ENCODE assay signal across 8 mouse cellular contexts in the genomic region with DNA sequence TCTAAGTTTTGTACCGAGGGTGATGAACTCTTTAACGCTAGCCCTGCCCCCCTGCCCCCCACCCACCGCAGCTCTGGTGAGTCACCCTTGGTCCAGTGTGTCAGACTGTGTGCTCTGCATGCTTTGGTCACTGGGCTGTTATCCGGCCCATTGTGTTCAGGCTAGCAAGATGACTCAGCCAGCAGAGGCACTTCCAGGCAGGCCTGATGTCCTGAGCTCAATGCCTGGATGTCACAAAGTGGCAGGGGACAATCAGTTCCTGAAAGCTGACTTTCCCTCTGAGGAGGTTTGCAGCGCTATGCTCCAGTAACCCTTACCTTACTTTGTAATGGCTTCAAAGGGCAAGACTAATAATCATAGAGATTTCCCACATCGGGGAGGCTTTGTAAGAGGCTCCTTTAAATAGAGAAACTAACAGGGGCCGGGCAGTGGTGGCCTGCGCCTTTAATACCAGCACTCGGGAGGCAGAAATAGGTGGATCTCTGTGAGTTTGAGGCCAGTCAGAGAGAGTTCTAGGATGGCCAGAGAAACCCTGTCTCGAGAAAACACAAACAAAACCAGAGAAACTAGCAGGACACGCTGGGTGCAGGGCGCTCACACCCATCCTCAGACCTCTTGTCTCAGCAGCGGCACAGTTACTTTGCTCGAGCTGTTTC. TPM values are rescaled to one million over a fixed set of nuclear protein-coding genes. Genes with fewer than 3 reads are reported as not detected.
DNase-seq lines count a peak whose midpoint lies in the region; ATAC-seq and TF ChIP-seq lines count a peak whose summit lies in the region.

No protein-coding gene starts in this region.

- DNase-seq in midbrain, embryonic 11.5 days (ENCODE audit: low spot score, missing footprints) = peak; percentile 82
- no peak for DNase-seq in midbrain, postnatal 0 days (ENCODE audit: low spot score)
- peak; percentile 45 for DNase-seq in kidney, adult 9 months
- DNase-seq in right cerebral cortex, adult 18-20 months = no peak
- no peak for DNase-seq in right cerebral cortex, postnatal 14 days
- no peak for DNase-seq in layer of hippocampus, postnatal 10 days (ENCODE audit: low spot score in 2 of 2)

- H3K9ac ChIP-seq in midbrain, embryonic 11.5 days (ENCODE audit: low read length) = no peak overlapping the region
- no peak overlapping the region for H3K9ac ChIP-seq in midbrain, postnatal 0 days (replicated peaks; ENCODE audit: low read length, poor library complexity, severe bottlenecking)
- no peak overlapping the region for H3K9ac ChIP-seq in embryonic facial prominence, embryonic 15.5 days
- no peak overlapping the region for H3K9ac ChIP-seq in stomach, embryonic 15.5 days

- H3K27me3 ChIP-seq in midbrain, embryonic 11.5 days (ENCODE audit: control insufficient read depth, insufficient read depth, low read length) = no peaks in the 10 kb centered on the region
- H3K27me3 ChIP-seq in midbrain, postnatal 0 days (ENCODE audit: insufficient read depth, low read length) = no peaks in the 10 kb centered on the region
- no peaks in the 10 kb centered on the region for H3K27me3 ChIP-seq in embryonic facial prominence, embryonic 15.5 days
- H3K27me3 ChIP-seq in stomach, embryonic 15.5 days (replicated peaks) = no peaks in the 10 kb centered on the region

- no peak overlapping the region for H3K4me3 ChIP-seq in midbrain, embryonic 11.5 days (ENCODE audit: low read depth, low read length)
- no peak overlapping the region for H3K4me3 ChIP-seq in midbrain, postnatal 0 days (ENCODE audit: low read depth, low read length)
- no peak overlapping the region for H3K4me3 ChIP-seq in embryonic facial prominence, embryonic 15.5 days (replicated peaks)
- no peak overlapping the region for H3K4me3 ChIP-seq in stomach, embryonic 15.5 days (replicated peaks)

- no peak for TF ChIP-seq CTCF in midbrain, postnatal 0 days (IDR thresholded peaks at IDR 0.05)

- H3K36me3 ChIP-seq in midbrain, embryonic 11.5 days (ENCODE audit: control insufficient read depth, insufficient read depth, low read length) = no peaks in the 10 kb centered on the region
- H3K36me3 ChIP-seq in midbrain, postnatal 0 days (ENCODE audit: insufficient read depth, low read length) = no peaks in the 10 kb centered on the region
- H3K36me3 ChIP-seq in embryonic facial prominence, embryonic 15.5 days = no peaks in the 10 kb centered on the region
- H3K36me3 ChIP-seq in stomach, embryonic 15.5 days = no peaks in the 10 kb centered on the region

- no peak overlapping the region for H3K27ac ChIP-seq in midbrain, embryonic 11.5 days (ENCODE audit: low read depth, low read length)
- no peak overlapping the region for H3K27ac ChIP-seq in midbrain, postnatal 0 days (ENCODE audit: low read depth, low read length)
- 0 out of 2 replicates have a peak overlapping the region, but pooled peaks have one; percentile 11 for H3K27ac ChIP-seq in embryonic facial prominence, embryonic 15.5 days (replicated peaks)
- peak overlapping the region; percentile 42 for H3K27ac ChIP-seq in stomach, embryonic 15.5 days

- ATAC-seq in midbrain, embryonic 11.5 days (ENCODE audit: low FRiP score) = no peak
- no peak for ATAC-seq in midbrain, postnatal 0 days (ENCODE audit: low FRiP score)
- ATAC-seq in embryonic facial prominence, embryonic 15.5 days (ENCODE audit: insufficient number of reproducible peaks, low FRiP score, low TSS enrichment, low read depth) = no peak
- no peak; the same call in 1 of the 2 replicates for ATAC-seq in stomach, embryonic 15.5 days (ENCODE audit: insufficient read depth, low FRiP score, low read depth)

- H3K9me3 ChIP-seq in midbrain, embryonic 11.5 days (ENCODE audit: control insufficient read depth, low read length) = no peaks in the 10 kb centered on the region
- no peaks in the 10 kb centered on the region for H3K9me3 ChIP-seq in midbrain, postnatal 0 days (ENCODE audit: low read length)
- H3K9me3 ChIP-seq in embryonic facial prominence, embryonic 15.5 days (replicated peaks) = no peaks in the 10 kb centered on the region
- no peaks in the 10 kb centered on the region for H3K9me3 ChIP-seq in stomach, embryonic 15.5 days

- no peaks in the 10 kb centered on the region for H3K4me1 ChIP-seq in midbrain, embryonic 11.5 days (ENCODE audit: control insufficient read depth, insufficient read depth, low read length)
- no peaks in the 10 kb centered on the region for H3K4me1 ChIP-seq in midbrain, postnatal 0 days (ENCODE audit: insufficient read depth, low read length)
- peaks cover 28% of the 10 kb centered on the region for H3K4me1 ChIP-seq in embryonic facial prominence, embryonic 15.5 days
- H3K4me1 ChIP-seq in stomach, embryonic 15.5 days = peaks cover 21% of the 10 kb centered on the region

- WGBS in midbrain, embryonic 11.5 days = 58% methylated on average over 14 of the region's 14 CpGs
- 53% methylated on average over 14 of the region's 14 CpGs for WGBS in midbrain, postnatal 0 days
- WGBS in embryonic facial prominence, embryonic 15.5 days = 72% methylated on average over 14 of the region's 14 CpGs
- 65% methylated on average over 14 of the region's 14 CpGs for WGBS in stomach, embryonic 15.5 days

- H3K4me2 ChIP-seq in midbrain, embryonic 11.5 days = no peak overlapping the region
- H3K4me2 ChIP-seq in midbrain, postnatal 0 days (ENCODE audit: low read depth, low read length, poor library complexity, severe bottlenecking) = no peak overlapping the region
- H3K4me2 ChIP-seq in embryonic facial prominence, embryonic 15.5 days (replicated peaks) = no peak overlapping the region
- H3K4me2 ChIP-seq in stomach, embryonic 15.5 days = no peak overlapping the region

RNA-seq across cellular contexts. Expression of gene Ntn5, which starts 3.7 kb away (rescaled TPM):
- polyA plus RNA-seq in midbrain, embryonic 11.5 days (2014; fragmentation: Nextera tagmentation; extraction: Ambion mirVana) = 0.21 TPM in 1 of 2 replicates, not detected in the other
- 1.3 and 1.4 TPM in 2 replicates for total RNA-seq in midbrain, postnatal 0 days (2014; rRNA removed)
- 0.37 and 0.73 TPM in 2 replicates for polyA plus RNA-seq in midbrain, postnatal 0 days (2015; fragmentation: Nextera tagmentation; extraction: Ambion mirVana)
- polyA plus RNA-seq in embryonic facial prominence, embryonic 15.5 days (2015; fragmentation: Nextera tagmentation; extraction: Ambion mirVana) = 10.8 and 11.7 TPM in 2 replicates
- 0.70 and 1.0 TPM in 2 replicates for polyA plus RNA-seq in stomach, embryonic 15.5 days (2015; fragmentation: Nextera tagmentation; extraction: Ambion mirVana)
- 1 to 10 TPM in 1 of 2 experiments, under 1 TPM in 1; 0.75 to 1.0 TPM for total RNA-seq in layer of hippocampus, postnatal 10 days (2021)

RNA-seq across cellular contexts. Expression of gene Fut2, which starts 13.9 kb away (rescaled TPM):
- polyA plus RNA-seq in midbrain, embryonic 11.5 days (2014; fragmentation: Nextera tagmentation; extraction: Ambion mirVana) = not detected in 2 replicates
- total RNA-seq in midbrain, postnatal 0 days (2014; rRNA removed) = 0.99 TPM in 1 of 2 replicates, not detected in the other
- 0.27 and 0.29 TPM in 2 replicates for polyA plus RNA-seq in midbrain, postnatal 0 days (2015; fragmentation: Nextera tagmentation; extraction: Ambion mirVana)
- 6.3 and 6.5 TPM in 2 replicates for polyA plus RNA-seq in embryonic facial prominence, embryonic 15.5 days (2015; fragmentation: Nextera tagmentation; extraction: Ambion mirVana)
- polyA plus RNA-seq in stomach, embryonic 15.5 days (2015; fragmentation: Nextera tagmentation; extraction: Ambion mirVana) = 5.2 and 6.7 TPM in 2 replicates
- total RNA-seq in layer of hippocampus, postnatal 10 days (2021) = under 1 TPM in 1 of 2 experiments, not detected in 1; 0.22 TPM

RNA-seq across cellular contexts. Expression of gene Sec1, which starts 14.1 kb away (rescaled TPM):
- polyA plus RNA-seq in midbrain, embryonic 11.5 days (2014; fragmentation: Nextera tagmentation; extraction: Ambion mirVana) = 0.19 and 0.36 TPM in 2 replicates
- 0.28 and 1.0 TPM in 2 replicates for total RNA-seq in midbrain, postnatal 0 days (2014; rRNA removed)
- polyA plus RNA-seq in midbrain, postnatal 0 days (2015; fragmentation: Nextera tagmentation; extraction: Ambion mirVana) = 0.37 and 0.79 TPM in 2 replicates
- 9.6 and 11.1 TPM in 2 replicates for polyA plus RNA-seq in embryonic facial prominence, embryonic 15.5 days (2015; fragmentation: Nextera tagmentation; extraction: Ambion mirVana)
- polyA plus RNA-seq in stomach, embryonic 15.5 days (2015; fragmentation: Nextera tagmentation; extraction: Ambion mirVana) = 3.6 and 4.5 TPM in 2 replicates
- under 1 TPM; 0.14 to 0.18 TPM for total RNA-seq in layer of hippocampus, postnatal 10 days (2021)

RNA-seq across cellular contexts. Expression of gene Car11, which starts 19.5 kb away (rescaled TPM):
- 3.3 and 6.3 TPM in 2 replicates for polyA plus RNA-seq in midbrain, embryonic 11.5 days (2014; fragmentation: Nextera tagmentation; extraction: Ambion mirVana)
- 118 and 130 TPM in 2 replicates for total RNA-seq in midbrain, postnatal 0 days (2014; rRNA removed)
- polyA plus RNA-seq in midbrain, postnatal 0 days (2015; fragmentation: Nextera tagmentation; extraction: Ambion mirVana) = 107 and 114 TPM in 2 replicates
- 17.2 and 17.7 TPM in 2 replicates for polyA plus RNA-seq in embryonic facial prominence, embryonic 15.5 days (2015; fragmentation: Nextera tagmentation; extraction: Ambion mirVana)
- 9.6 and 10.1 TPM in 2 replicates for polyA plus RNA-seq in stomach, embryonic 15.5 days (2015; fragmentation: Nextera tagmentation; extraction: Ambion mirVana)
- total RNA-seq in layer of hippocampus, postnatal 10 days (2021) = 100 to 1,000 TPM; 121 to 131 TPM

RNA-seq across cellular contexts. Expression of gene Dbp, which starts 24.8 kb away (rescaled TPM):
- 2.2 and 3.5 TPM in 2 replicates for polyA plus RNA-seq in midbrain, embryonic 11.5 days (2014; fragmentation: Nextera tagmentation; extraction: Ambion mirVana)
- total RNA-seq in midbrain, postnatal 0 days (2014; rRNA removed) = 8.4 and 9.6 TPM in 2 replicates
- polyA plus RNA-seq in midbrain, postnatal 0 days (2015; fragmentation: Nextera tagmentation; extraction: Ambion mirVana) = 4.6 and 4.8 TPM in 2 replicates
- 6.8 and 7.0 TPM in 2 replicates for polyA plus RNA-seq in embryonic facial prominence, embryonic 15.5 days (2015; fragmentation: Nextera tagmentation; extraction: Ambion mirVana)
- 2.8 and 4.4 TPM in 2 replicates for polyA plus RNA-seq in stomach, embryonic 15.5 days (2015; fragmentation: Nextera tagmentation; extraction: Ambion mirVana)
- 10 to 100 TPM; 37.1 to 43.4 TPM for total RNA-seq in layer of hippocampus, postnatal 10 days (2021)

Comparison
In these comparisons a context has a peak if more than half of its experiments do, and no peak if none do; other contexts are left out.
1. DNase-seq: peak in midbrain, embryonic 11.5 days (single experiment) and kidney, adult 9 months (single experiment); none in midbrain, postnatal 0 days (single experiment), right cerebral cortex, adult 18-20 months (single experiment), right cerebral cortex, postnatal 14 days (single experiment) and layer of hippocampus, postnatal 10 days (0 of 2).
2. H3K27ac ChIP-seq: peak in embryonic facial prominence, embryonic 15.5 days (single experiment) and stomach, embryonic 15.5 days (single experiment); none in midbrain, embryonic 11.5 days (single experiment) and midbrain, postnatal 0 days (single experiment).